Mouse (Mus musculus): Measurements from ENCODE around the gene Man2a1. TPM values are rescaled to one million over a fixed set of nuclear protein-coding genes. Genes with fewer than 3 reads are reported as not detected.
A peak's percentile ranks its signal among the peaks of the same experiment; 100 is the strongest.

The Man2a1 gene
- total RNA-seq, 2 experiments from 2014 or later = 8.0 to 13.1 TPM

DNA sequence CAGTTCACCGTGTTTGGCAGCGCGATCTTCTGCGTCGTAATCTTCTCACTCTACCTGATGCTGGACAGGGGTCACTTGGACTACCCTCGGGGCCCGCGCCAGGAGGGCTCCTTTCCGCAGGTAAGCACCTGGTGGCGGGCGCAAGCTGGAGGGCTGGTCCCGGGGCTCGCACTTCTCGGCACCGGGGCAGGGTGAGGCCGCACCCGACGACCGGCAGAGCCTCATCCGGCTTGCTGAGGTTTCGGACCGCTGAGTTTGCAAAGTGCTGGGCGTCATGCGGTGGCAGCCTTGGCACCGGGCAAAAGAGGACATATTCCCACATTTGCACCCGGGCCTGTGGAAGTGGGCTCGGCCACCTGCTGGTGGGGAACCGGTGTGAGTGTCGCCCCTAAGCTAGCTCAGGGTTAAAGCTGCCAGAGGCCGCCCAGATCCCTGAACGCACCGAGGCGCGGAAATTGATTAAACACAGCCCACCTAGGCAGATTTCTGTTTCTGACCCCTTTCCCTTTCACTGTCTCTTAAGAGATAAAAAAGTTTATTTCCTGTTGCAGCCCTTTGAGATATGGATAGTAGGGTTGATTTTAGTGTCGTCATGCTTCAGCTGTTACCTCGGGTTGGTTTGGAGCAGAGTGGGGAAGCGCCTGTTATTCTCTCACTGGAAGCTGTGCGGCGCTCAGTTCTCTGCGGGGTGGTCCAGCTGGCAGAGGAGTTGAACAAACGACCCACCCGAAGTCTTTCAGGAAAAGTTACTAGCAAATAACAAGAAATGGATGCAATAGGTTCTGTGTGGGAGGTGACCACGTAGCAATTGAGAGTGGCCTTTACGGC, 1.4 kb downstream of the Man2a1 start:
- no peak for ATAC-seq (replicated peaks; ENCODE audit: low FRiP score, poor library complexity, severe bottlenecking)

DNA sequence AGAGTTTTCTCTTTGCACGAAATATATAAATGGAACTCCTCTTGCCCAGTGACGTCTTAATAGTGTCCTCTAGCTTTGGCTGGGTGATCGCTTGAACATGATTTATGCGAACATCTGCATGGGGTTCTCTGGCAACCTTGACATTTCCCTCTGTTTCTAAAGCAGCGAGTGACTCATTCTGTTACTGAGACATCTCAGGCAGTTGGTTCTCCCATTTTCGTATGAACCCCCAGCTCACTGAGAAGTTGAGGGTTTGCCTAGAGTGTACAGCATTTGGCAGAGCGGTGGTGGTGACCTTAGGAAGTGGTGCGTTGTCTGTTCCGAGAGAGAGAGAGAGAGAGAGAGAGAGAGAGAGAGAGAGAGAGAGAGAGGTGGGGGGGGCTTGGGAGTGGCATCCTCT, 2.6 kb downstream of the Man2a1 start:
- no peak for ATAC-seq (replicated peaks; ENCODE audit: low FRiP score, poor library complexity, severe bottlenecking)

DNA sequence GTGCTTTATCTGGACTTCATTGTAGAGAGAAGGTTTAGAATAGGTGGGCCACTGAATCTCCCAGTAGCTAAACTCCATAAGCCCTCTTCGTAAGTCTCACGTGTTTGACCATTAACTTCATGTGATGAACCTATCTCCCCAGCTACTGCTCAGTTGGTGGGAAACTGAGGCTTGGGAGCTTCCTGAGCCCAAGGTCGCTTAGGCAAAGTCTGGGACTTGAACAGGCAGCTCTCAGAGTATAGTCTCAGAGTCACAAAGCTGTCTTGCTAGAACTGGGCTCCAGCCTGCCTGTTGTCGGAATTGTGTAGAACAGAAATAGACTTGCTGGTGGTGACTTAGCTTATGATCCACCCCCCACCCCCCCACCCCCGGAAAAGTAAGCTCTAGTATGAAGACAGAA, 3.0 kb downstream of the Man2a1 start:
- ATAC-seq (replicated peaks; ENCODE audit: low FRiP score, poor library complexity, severe bottlenecking) = no peak

DNA sequence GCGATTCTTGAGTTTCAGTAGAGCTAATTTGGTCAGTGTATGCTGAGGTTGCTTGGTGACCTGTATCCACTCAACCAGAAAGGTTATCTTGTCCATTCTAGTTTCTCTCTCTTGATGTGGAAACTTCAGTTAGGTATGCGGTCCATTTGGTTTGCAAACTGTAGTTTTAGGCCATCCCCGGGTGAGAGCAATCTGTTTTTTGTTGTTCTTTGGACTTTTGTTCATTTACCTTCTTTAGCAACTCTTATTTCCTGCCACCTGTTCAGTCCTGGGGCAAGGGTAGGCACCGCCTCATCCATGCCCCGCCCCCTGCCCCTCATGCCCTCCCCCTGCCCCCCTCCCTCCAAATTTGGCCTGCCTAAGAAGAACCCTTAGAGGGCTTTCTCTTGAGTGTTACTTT, 3.6 kb downstream of the Man2a1 start:
- ATAC-seq (replicated peaks; ENCODE audit: low FRiP score, poor library complexity, severe bottlenecking) = no peak

DNA sequence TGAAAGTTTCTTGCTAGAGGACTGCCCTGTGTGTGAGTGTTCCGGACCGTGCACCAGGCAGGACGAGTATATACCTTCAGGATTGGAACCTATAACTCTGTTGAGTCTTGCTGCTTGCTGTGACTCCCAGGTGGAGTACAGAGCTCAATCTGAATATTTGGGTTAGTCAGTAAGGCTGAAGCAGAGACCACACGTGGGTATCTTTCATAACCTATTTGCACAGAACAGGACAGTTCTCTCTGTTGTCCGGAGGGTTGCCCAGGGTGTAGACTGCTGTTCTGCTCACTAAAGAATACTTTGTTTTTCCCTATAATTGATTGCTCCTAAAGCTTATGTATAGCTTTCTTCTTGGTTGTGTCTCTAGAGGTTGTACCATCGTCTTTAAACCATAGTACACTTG, 7.7 kb downstream of the Man2a1 start:
- ATAC-seq (replicated peaks; ENCODE audit: low FRiP score, poor library complexity, severe bottlenecking) = no peak

DNA sequence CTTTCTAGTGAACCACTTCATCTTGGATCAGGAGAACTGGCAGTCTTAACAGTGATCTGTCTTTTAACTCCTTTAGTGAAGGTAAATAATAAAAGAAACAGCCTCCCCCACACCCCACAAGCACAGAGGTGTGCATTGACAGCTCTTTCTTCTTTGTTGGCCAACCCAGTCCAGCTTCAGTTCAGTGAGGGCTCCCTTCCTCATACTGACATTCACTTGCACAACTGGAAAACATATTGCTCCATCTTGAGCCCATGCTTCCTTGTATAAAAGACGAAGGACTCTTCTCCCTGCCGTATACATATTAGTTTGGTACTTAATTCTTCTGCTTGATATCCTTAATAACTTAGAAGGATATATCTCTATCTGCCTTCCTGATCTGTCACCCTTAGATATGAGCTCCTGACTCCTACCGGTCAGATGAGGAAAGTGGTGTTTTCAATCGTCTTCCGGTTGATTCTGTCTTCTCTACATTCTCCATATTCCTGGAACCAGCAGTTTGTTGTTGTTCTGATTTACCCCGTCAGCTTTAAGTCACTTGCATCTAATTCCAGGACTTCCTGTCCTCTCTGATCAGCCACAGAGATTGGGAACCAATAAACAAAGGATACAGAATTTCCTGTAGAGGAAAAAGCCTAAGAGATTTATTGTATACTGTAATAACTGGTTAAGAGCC, 8.5 kb downstream of the Man2a1 start:
- ATAC-seq (replicated peaks; ENCODE audit: low FRiP score, poor library complexity, severe bottlenecking) = no peak

DNA sequence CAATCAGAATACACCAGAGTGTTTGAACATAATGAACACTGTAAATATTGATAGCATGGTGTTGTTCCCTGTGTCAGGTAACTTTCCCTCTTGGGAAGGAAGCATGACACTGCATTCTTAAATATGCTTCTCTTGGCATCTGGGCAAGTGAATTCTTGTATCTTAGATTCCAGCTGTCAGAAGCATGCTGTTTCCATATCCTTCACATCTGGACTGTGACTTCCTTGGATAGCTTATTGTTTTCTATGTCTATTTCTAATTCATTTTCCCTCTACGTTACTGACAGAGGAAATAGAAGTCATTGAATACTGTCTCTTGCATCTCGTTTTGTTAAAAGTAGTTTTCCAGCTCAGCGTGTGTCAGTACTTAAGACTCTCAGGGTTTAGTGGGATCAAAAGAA, 9.2 kb downstream of the Man2a1 start:
- no peak for ATAC-seq (replicated peaks; ENCODE audit: low FRiP score, poor library complexity, severe bottlenecking)

DNA sequence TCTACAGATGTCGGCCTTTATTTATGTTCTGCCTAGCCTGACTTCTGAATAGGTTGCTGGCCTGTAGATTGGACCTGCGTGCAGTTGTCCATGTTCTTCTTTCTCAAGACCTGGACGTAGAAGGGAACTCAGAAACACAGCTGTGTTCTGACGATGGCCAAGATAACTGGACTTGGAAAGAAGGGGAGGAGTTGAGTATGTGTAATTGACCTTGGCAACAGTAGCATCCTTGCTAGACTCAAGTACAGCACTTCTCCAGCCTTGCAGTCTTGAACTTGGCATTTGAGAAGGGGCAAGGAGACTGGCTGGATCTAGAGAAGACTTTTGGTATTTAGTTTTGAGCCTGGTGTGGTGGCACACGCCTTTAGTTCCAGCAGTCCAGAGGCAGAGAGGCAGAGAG, 10.9 kb downstream of the Man2a1 start:
- no peak for ATAC-seq (replicated peaks; ENCODE audit: low FRiP score, poor library complexity, severe bottlenecking)

DNA sequence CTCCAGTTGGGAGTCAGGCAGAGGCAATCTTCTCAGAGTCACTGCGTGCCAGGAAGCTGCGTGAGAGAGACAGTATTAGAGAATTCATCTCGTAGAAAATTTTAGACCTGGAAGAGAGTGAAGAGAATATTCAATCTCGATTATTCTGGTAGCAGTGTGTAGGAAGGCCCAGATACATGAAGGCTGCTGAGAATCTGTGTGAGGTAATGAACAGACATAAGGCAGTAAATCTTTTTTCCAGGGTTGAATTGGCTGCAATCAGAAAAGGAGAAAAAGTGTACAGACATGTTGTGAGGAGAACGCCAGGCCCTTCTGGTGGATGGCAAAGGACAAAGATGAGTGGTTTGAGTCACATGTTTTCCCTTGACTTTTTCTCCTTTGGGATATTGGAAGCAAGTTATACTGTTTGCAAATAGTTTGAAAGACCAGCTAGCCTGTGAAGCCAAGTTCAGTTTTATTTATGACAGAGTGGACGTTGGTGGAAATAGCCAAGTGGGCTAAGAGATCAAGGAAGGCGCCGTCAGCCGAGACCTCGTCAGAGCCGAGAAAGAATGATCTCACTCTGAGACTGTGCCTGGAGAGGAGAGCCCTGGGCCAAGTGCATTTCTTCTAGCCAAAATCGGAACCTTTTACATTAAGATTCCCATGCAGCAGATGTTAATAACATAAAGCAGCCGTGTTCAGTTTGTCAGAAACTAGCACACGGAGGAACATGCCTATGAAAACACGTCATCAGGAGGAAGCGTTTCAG, 11.8 kb downstream of the Man2a1 start:
- ATAC-seq (replicated peaks; ENCODE audit: low FRiP score, poor library complexity, severe bottlenecking) = no peak

DNA sequence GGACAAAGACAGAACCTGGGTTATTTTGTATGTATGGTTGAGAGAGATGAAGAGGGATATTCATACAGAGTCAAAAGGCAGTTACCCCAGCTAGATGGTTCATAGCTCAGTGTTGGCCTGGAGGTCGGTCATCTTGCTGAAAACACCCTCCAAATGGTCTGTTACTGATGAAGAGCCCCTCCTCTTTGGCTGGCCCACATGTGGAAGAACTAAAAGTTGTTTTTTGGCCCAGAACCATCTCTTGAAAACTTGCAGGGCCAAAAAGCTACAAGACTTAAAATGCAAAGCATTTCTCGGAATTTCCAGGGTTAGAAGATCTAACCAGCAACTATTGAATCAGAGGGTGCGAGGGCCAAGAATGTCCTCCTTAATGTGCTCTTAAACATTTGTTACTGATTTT, 12.4 kb downstream of the Man2a1 start:
- no peak for ATAC-seq (replicated peaks; ENCODE audit: low FRiP score, poor library complexity, severe bottlenecking)

DNA sequence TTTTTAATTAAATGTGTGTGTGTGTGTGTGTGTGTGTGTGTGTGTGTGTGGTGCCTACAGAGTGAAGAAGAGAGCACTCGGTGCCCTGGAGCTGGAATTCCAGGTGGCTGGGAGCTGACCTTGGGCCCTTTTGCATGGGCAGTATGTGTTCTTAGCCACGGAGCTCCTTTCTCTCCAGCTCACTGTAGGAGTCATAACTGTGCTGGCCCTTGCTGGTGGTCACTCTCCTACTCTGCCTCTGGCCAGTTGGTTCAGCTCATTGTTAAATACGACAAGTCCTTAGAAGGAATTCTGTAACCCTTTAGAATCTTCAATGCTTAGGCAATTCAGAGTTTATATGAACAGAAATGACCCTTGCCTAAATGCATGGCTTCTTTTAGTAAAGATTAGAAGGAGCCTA, 12.8 kb downstream of the Man2a1 start:
- ATAC-seq (replicated peaks; ENCODE audit: low FRiP score, poor library complexity, severe bottlenecking) = no peak

DNA sequence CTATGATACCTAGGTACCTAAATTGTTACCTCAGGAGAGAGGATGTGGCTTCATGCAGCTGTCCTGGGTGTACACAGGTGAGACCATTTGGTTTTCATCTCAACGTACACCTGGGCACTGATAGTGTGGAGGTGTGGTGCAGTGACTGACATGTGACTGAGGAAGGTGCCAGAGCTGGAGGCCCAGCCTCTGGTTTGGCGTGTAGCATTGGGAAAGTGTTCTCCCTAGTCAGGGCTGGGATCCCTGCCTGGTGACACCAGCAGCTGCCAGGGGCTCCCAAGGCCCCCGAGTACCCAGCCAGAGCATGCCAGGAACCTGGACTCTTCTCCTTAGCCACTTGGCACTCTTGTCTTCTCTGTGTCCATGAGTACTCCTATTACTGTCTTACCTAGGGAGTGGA, 14.3 kb downstream of the Man2a1 start:
- ATAC-seq (replicated peaks; ENCODE audit: low FRiP score, poor library complexity, severe bottlenecking) = no peak

DNA sequence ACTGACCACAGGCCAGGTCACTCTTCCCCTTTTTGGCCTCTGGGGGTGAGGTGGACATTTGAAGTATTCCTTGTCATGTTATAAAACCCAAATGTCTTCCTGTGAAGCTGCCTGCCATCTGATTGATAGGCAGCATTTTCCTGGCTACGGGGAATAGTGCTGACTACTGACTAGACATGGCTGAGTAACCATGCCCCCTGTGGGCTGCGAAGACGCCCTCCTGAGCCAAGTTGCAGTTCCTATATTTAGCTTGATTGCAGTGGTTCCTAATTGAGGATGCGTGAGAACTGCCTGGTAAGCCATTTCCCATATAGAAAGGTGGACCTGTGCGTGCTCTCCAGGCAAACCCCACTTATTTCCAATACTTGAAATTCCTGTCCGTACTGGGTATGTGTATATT, 14.9 kb downstream of the Man2a1 start:
- ATAC-seq (replicated peaks; ENCODE audit: low FRiP score, poor library complexity, severe bottlenecking) = no peak

DNA sequence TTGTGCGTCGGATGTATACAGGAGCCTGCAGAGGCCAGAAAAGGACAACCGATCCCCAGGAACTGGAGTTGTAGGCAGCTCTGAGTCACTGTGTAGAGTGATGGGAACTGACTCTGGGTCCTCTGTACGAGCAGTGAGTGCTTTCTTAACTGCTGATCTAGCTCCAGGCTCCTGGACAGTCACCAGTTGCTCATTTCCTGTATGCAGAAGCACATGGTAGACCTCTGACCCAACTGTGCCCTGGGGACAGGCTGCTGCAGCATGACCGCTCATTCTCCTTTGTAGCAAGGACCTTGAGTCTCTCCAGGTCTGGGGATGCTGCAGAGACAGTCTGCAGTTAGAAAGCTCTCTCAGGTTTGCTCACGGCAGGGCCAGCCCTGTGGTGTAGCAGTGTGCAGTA, 15.7 kb downstream of the Man2a1 start:
- ATAC-seq (replicated peaks; ENCODE audit: low FRiP score, poor library complexity, severe bottlenecking) = no peak

DNA sequence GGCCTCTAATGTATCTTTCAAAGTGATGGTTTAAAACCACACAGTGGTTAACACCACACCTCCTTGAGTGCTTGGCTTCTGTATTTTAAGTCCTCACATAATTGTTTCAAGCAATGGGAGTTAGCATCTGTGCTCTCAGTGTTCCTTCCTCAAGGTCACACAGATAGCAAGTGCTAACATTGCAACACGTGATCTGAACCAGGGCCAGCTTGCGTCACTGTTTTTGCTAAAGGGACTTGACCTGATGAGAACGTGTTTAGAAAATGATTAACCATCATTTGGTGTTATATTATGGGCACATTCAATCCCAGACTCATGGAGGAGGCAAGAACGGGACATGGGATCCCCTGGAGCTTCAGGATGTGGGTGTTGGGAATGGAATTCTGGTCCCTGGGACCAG, 17.3 kb downstream of the Man2a1 start:
- ATAC-seq (replicated peaks; ENCODE audit: low FRiP score, poor library complexity, severe bottlenecking) = no peak

DNA sequence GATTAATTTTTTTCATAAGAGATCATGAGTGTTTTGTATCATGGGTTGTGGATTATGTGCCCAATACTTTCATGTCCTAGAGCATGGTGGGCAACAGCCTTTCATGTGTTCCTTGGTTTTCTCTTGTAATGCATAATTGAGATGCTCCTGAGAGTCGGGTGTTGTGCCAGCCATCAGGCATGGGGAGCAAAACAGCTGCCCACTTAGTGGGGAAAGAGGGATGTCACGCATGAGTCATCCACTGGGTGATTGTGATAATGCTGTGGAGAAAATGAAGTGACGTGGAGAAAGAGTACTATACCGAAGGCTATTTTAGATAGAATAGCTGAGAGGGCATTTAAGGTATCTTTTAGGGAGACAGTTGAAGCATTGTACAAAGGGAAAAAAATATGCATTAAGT, 18.5 kb downstream of the Man2a1 start:
- ATAC-seq (replicated peaks; ENCODE audit: low FRiP score, poor library complexity, severe bottlenecking) = no peak

DNA sequence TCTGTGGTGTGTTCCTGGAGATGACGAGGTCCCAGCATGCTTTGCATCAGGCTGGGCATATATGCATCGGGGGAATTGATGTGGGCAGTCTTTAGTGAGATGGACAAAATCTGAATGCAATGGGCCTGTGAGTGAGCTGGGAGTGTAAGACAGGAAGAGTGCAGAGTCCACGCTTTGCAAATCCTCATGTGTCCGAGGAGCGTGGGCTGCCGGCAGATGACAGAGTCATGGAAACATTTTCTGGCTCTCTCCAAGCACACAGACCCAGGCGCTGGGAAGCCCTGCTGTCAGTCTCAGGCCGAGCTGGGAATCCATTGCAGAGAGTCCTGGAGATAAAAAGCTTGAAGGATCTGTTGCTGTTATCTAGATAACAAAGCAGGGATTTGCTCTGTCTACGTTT, 19.6 kb downstream of the Man2a1 start:
- no peak for ATAC-seq (replicated peaks; ENCODE audit: low FRiP score, poor library complexity, severe bottlenecking)

DNA sequence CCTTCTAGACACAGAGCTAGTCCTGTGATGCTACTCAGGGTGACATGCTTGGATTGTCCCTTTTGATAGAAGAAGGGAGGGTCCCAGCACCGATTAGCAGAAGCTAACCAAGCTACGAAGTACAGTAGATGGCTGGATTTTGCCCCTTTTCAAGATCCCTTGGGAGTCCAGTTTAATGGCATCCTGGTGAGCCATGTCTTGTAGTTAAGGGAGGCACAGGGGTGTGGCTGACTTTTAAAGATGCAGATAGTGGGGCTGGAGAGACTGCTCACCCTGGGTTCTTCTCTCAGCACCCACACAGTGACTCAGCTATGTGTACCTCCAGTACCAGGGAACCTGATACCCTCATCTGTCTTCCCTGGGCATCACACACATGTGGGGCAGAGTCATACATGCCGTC, 20.1 kb downstream of the Man2a1 start:
- ATAC-seq (replicated peaks; ENCODE audit: low FRiP score, poor library complexity, severe bottlenecking) = 0 out of 2 replicates have a peak, but pooled peaks have one; percentile 10

DNA sequence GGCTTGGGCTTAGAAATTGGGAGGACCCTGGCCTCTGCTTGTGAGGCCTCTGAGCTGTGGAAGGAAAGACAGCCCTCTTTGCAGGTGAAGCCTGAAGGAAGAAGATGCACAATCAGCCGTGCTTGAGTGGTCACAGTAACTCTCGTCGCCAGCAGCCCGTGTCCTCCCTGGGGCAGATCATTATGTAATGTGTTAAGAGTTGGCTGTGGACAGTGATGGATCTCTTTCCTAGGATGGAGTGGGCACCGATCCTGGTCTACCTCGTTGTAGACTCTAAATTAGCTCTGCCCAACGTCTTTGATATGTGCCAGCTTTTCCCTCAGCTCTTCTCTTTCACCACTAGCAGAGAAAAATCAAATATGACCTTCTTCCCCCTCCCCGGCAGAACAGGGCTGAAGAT, 20.7 kb downstream of the Man2a1 start:
- no peak for ATAC-seq (replicated peaks; ENCODE audit: low FRiP score, poor library complexity, severe bottlenecking)

DNA sequence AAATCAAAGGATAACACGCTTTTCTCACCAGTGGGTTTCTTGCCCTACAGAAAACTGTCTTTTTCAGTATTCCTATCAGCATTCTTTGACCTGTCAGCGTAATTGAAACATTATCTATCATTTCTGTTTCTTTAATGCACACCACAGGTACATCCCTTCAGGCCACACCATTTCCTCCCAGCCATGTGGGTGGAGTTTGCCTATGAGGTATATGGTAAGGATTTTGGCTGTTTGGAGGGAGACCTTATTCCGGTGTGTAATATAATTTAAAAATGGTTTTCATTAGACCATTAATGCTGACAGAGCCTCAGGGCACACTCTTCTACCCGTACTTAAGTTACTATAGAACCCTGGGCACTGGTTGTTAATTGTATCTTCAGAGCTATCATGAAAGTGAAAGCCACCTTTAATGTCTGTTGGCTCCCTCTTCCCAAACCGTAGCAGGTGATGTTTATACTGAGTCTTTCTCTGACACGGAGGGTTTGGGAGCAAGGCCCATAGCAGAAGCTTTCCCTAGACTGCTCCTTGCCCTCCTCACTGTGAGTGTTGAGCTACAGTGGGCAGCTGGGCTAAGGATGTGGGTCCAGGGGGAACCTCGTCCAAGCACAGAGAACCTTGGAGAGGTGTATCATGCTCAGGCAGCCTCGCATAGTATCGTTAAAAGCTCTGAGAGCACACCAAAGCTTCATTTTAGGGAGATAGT, 21.3 kb downstream of the Man2a1 start:
- no peak for ATAC-seq (replicated peaks; ENCODE audit: low FRiP score, poor library complexity, severe bottlenecking)
